Mouse (Mus musculus): ENCODE measurements around the gene Amhr2.

Amhr2 gene

GRCm38 (mm10) chr15:102473246-102473645 is 28.1 kb downstream of the Amhr2 start:
- no peak for DNase-seq

GRCm38 (mm10) chr15:102474520-102474919 is 29.4 kb downstream of the Amhr2 start:
- no peak for DNase-seq

DNA sequence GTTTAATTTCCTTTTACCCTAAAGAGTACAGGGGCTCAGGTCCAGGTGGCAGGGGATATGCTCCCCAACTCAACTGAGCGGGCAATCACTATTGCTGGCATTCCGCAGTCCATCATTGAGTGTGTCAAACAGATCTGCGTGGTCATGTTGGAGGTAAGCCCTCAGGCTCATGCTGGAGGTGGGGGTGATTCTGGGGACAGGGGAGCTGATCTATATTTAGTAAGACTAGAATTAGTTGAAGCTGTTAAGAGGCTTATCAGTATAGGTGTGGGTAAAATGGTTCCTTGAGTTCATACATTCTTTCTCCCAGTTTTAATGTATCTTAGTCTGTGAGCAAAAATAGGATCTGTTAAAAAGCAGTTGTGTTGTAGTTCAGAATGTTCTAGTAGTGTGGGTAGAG is 38.0 kb downstream of the Amhr2 start:
- DNase-seq, result no peak

DNA sequence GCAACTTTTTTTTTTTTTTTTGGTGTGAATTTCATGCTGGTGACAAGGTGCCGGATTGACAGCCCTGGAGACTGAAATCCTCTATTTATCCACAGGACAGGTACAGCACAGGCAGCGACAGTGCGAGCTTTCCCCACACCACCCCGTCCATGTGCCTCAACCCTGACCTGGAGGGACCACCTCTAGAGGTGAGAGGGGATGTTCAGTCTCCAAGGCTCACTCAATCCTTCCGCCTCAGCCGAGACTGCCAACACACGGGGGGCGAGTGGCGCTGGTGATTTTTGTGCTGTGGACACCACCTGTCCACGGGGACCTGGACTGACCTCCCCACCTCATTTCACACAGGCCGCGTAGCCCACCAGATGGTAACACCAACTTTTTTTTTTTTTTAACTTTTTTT is 40.7 kb downstream of the Amhr2 start:
- no peak for DNase-seq

DNA sequence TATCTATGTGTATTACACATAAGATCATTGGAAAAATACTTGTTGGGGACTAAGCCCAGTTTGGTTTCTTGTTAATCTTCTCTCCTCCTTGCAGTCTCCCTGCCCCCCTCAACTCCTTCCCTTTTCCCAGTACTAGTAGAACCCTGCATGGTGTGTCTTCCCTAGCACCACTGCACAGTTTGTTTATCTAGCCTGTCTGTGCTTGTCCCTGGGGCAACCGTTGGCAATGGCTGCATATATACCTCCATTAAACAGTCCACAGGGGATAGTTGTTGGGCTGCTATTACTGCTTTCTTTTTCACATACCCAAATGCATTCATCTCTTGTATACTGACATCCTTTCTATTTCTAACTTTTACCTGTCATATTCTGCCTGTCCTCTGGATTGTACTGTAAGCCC is 42.5 kb downstream of the Amhr2 start:
- no peak for DNase-seq

DNA sequence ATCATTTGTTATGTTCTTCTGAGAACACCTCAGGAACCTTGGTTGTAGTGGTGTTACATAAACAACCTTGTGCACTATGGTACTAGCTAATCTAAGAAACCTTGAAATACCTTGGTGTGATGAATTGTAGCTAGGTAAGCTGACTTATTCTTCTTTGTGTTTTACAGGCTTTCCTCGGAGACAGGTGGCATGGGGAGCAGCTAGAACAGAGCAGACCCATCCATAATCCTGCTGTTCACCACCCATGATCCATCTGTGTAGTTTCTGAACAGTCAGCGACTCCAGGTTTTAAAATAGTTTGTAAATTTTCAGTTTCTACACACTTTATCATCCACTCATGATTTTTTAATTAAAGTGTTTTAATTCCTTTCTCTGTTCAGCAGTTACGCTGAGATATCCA is 53.2 kb downstream of the Amhr2 start:
- DNase-seq, result no peak

DNA sequence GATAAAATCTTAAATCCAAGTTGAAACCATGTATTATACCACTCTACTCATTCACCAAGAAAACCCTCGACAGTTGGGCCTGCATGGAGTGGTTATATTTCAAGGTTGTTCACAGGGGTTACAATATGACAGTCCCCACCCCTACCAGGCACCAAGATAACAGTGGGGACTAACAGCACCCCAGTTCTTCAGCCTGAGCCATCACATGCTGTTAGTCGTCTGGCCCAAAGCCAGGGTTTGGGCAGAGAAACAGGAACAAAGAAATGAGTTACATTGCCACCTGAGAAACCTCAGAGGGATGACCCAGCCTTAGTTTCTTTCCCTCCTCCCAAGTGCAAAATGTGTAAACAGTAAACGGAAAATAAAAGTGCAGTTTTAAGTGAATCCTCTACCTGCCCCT is 54.2 kb downstream of the Amhr2 start:
- no peak for DNase-seq

- no peak for DNase-seq
These were observed 54.7 kb downstream of the Amhr2 start for GRCm38 (mm10) chr15:102499851-102500250.

- no peak for DNase-seq
These were observed 55.3 kb downstream of the Amhr2 start for GRCm38 (mm10) chr15:102500479-102500878.

GRCm38 (mm10) chr15:102501084-102501814 is 56.1 kb downstream of the Amhr2 start:
- DNase-seq, result no peak

DNA sequence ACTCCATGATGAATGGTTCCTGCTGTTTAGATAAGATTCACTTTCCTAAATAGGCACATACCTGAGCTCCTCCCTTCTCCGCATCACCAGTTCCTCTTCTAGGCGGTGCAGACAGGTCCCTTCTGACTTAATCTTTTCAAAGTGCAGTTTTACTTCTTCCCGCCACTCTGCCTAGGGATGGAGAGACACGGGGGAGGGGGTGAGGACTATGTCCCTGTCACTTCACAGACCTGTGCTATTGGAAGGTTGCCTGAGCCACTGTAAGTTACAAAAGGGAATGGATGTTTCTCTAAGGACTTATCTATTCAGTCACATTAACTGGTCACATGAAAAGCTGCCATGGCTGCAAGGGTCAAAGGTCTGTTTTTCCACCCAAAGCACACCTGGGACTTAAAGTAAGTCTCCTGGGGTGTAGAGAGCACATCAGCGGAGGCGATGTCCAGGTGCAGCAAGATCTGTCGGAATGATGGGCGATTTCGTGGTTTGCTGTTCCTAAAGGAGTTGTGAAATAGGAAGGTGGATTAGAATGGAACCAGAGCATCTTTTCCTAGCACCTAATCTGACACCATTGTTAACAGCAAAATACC is 57.2 kb downstream of the Amhr2 start:
- no peak for DNase-seq

DNA sequence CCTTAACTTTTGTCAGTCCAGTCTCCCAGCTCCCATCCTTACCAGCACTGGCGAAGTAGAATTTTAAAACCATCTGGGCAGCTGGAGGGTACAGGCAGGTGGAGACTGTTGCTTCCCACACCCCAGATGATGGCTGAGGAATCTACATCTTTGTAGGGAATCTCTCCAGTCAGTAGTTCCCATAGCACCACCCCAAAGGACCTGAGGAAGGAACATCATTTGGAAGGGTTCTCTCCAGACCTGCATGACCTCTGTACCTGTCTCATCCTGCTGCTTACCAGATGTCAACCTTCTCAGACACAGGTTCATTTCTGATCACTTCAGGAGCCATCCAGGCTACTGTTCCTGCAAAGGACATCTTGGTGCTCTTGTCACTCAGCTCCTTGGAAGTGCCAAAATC is 58.3 kb downstream of the Amhr2 start, which contains the start of gene Gm10337:
Gene Gm10337, plus strand, starts transcription at position 276 of the 400 bp plus-strand sequence.
- DNase-seq, result no peak
